ENCODE assay signal across 24 mouse cellular contexts in genomic region chr8:25341225-25341624, GRCm38 (mm10).
DNase-seq lines count a peak whose midpoint lies in the region; ATAC-seq and TF ChIP-seq lines count a peak whose summit lies in the region.
"Had no signal": no experiment of that assay in that cellular context is flagged by ENCODE, and none has a peak within 500 bp of the region (broad histone marks: within the 10 kb centered on the region; RNA-seq: fewer than 3 reads in every experiment).

No protein-coding gene starts in this region.

- H3K4me2 ChIP-seq in midbrain, embryonic 11.5 days: no peak overlapping the region
- no peak overlapping the region for H3K4me2 ChIP-seq in midbrain, embryonic 16.5 days (ENCODE audit: low read length)
- H3K4me2 ChIP-seq in embryonic facial prominence, embryonic 12.5 days (replicated peaks): no peak overlapping the region
- no peak overlapping the region for H3K4me2 ChIP-seq in embryonic facial prominence, embryonic 15.5 days (replicated peaks)
- H3K4me2 ChIP-seq in hindbrain, postnatal 0 days (ENCODE audit: low read depth, low read length): no peak overlapping the region
- H3K4me2 ChIP-seq: forebrain, embryonic 13.5 days; heart, embryonic 11.5 days; hindbrain, embryonic 12.5 days; hindbrain, embryonic 15.5 days; intestine, embryonic 15.5 days had no signal

- WGBS in midbrain, embryonic 11.5 days: 72% methylated on average over 5 of the region's 5 CpGs
- WGBS in midbrain, embryonic 16.5 days: 71% methylated on average over 5 of the region's 5 CpGs
- WGBS in embryonic facial prominence, embryonic 12.5 days: 63% methylated on average over 5 of the region's 5 CpGs
- 47% methylated on average over 5 of the region's 5 CpGs for whole genome bisulfite sequencing in embryonic facial prominence, embryonic 15.5 days
- 62% methylated on average over 5 of the region's 5 CpGs for WGBS in hindbrain, postnatal 0 days

- H3K27ac ChIP-seq in midbrain, embryonic 11.5 days (ENCODE audit: low read depth, low read length): no peak overlapping the region
- no peak overlapping the region for H3K27ac ChIP-seq in midbrain, embryonic 16.5 days (ENCODE audit: low read length)
- peak overlapping the region; percentile 56; the same call in 1 of the 2 replicates for H3K27ac ChIP-seq in embryonic facial prominence, embryonic 12.5 days
- H3K27ac ChIP-seq in embryonic facial prominence, embryonic 15.5 days (replicated peaks): peak overlapping the region; percentile 74
- no peak overlapping the region for H3K27ac ChIP-seq in hindbrain, postnatal 0 days
- H3K27ac ChIP-seq: forebrain, embryonic 10.5 days; forebrain, embryonic 13.5 days; heart, adult 2 months; hindbrain, embryonic 12.5 days; hindbrain, embryonic 15.5 days; intestine, embryonic 15.5 days had no signal

- TF ChIP-seq CTCF in hindbrain, postnatal 0 days (IDR thresholded peaks at IDR 0.05; ENCODE audit: low read depth): no peak

- H3K36me3 ChIP-seq in midbrain, embryonic 11.5 days (ENCODE audit: control insufficient read depth, insufficient read depth, low read length): no peaks in the 10 kb centered on the region
- no peaks in the 10 kb centered on the region for H3K36me3 ChIP-seq in midbrain, embryonic 16.5 days (ENCODE audit: control insufficient read depth, insufficient read depth, low read length)
- H3K36me3 ChIP-seq in embryonic facial prominence, embryonic 12.5 days: no peaks in the 10 kb centered on the region
- H3K36me3 ChIP-seq in embryonic facial prominence, embryonic 15.5 days: no peaks in the 10 kb centered on the region
- H3K36me3 ChIP-seq in hindbrain, postnatal 0 days (ENCODE audit: insufficient read depth, low read length): no peaks in the 10 kb centered on the region
- H3K36me3 ChIP-seq: forebrain, embryonic 10.5 days; hindbrain, embryonic 12.5 days; hindbrain, embryonic 15.5 days; intestine, embryonic 15.5 days had no signal

- no peaks in the 10 kb centered on the region for H3K4me1 ChIP-seq in midbrain, embryonic 11.5 days (ENCODE audit: control insufficient read depth, insufficient read depth, low read length)
- H3K4me1 ChIP-seq in midbrain, embryonic 16.5 days (ENCODE audit: control insufficient read depth, insufficient read depth, low read length): no peaks in the 10 kb centered on the region
- H3K4me1 ChIP-seq in embryonic facial prominence, embryonic 12.5 days: peaks cover 25% of the 10 kb centered on the region
- peaks cover 32% of the 10 kb centered on the region for H3K4me1 ChIP-seq in embryonic facial prominence, embryonic 15.5 days
- no peaks in the 10 kb centered on the region for H3K4me1 ChIP-seq in hindbrain, postnatal 0 days (ENCODE audit: insufficient read depth, low read length)
- H3K4me1 ChIP-seq: forebrain, embryonic 13.5 days; hindbrain, embryonic 15.5 days had no signal

- no peaks in the 10 kb centered on the region for H3K27me3 ChIP-seq in midbrain, embryonic 11.5 days (ENCODE audit: control insufficient read depth, insufficient read depth, low read length)
- H3K27me3 ChIP-seq in midbrain, embryonic 16.5 days (ENCODE audit: control insufficient read depth, insufficient read depth, low read depth, low read length): no peaks in the 10 kb centered on the region
- H3K27me3 ChIP-seq in embryonic facial prominence, embryonic 12.5 days: no peaks in the 10 kb centered on the region
- no peaks in the 10 kb centered on the region for H3K27me3 ChIP-seq in embryonic facial prominence, embryonic 15.5 days
- no peaks in the 10 kb centered on the region for H3K27me3 ChIP-seq in hindbrain, postnatal 0 days (ENCODE audit: insufficient read depth, low read length)
- H3K27me3 ChIP-seq: forebrain, embryonic 13.5 days; hindbrain, embryonic 12.5 days; hindbrain, embryonic 15.5 days; intestine, embryonic 15.5 days had no signal

- H3K4me3 ChIP-seq in midbrain, embryonic 11.5 days (ENCODE audit: low read depth, low read length): no peak overlapping the region
- no peak overlapping the region for H3K4me3 ChIP-seq in midbrain, embryonic 16.5 days (ENCODE audit: low read depth, low read length)
- H3K4me3 ChIP-seq in embryonic facial prominence, embryonic 12.5 days: no peak overlapping the region
- H3K4me3 ChIP-seq in embryonic facial prominence, embryonic 15.5 days (replicated peaks): no peak overlapping the region
- no peak overlapping the region for H3K4me3 ChIP-seq in hindbrain, postnatal 0 days (ENCODE audit: low read length)
- H3K4me3 ChIP-seq: forebrain, embryonic 10.5 days; forebrain, embryonic 13.5 days; heart, adult 2 months; hindbrain, embryonic 12.5 days; hindbrain, embryonic 15.5 days; intestine, embryonic 15.5 days had no signal

- ATAC-seq in midbrain, embryonic 11.5 days (ENCODE audit: low FRiP score): no peak
- ATAC-seq in midbrain, embryonic 16.5 days: no peak
- no peak for ATAC-seq in embryonic facial prominence, embryonic 12.5 days (ENCODE audit: insufficient number of reproducible peaks, insufficient read depth, low FRiP score, low TSS enrichment)
- ATAC-seq in embryonic facial prominence, embryonic 15.5 days (ENCODE audit: insufficient number of reproducible peaks, low FRiP score, low TSS enrichment, low read depth): no peak
- no peak for ATAC-seq in hindbrain, postnatal 0 days
- ATAC-seq: CD4-positive, CD25-positive, alpha-beta regulatory T cell, adult 4 months; forebrain, embryonic 13.5 days; forebrain, embryonic 16.5 days; intestine, embryonic 15.5 days had no signal

- H3K9ac ChIP-seq in midbrain, embryonic 11.5 days (ENCODE audit: low read length): no peak overlapping the region
- H3K9ac ChIP-seq in midbrain, embryonic 16.5 days (ENCODE audit: low read depth, low read length): no peak overlapping the region
- no peak overlapping the region for H3K9ac ChIP-seq in embryonic facial prominence, embryonic 12.5 days
- H3K9ac ChIP-seq in embryonic facial prominence, embryonic 15.5 days: no peak overlapping the region
- H3K9ac ChIP-seq in hindbrain, postnatal 0 days (replicated peaks; ENCODE audit: low read length): no peak overlapping the region
- H3K9ac ChIP-seq: forebrain, embryonic 13.5 days; hindbrain, embryonic 12.5 days; hindbrain, embryonic 15.5 days; intestine, embryonic 15.5 days had no signal

- DNase-seq in midbrain, embryonic 11.5 days (ENCODE audit: low spot score, missing footprints): peak; percentile 68
- DNase-seq in hindbrain, postnatal 0 days (ENCODE audit: low spot score): no peak
- no peak for DNase-seq in urinary bladder, adult 2 months (ENCODE audit: low spot score)
- DNase-seq in layer of hippocampus, adult 11-12 months (ENCODE audit: low spot score): no peak
- DNase-seq: adrenal gland, adult 8-10 months; adrenal gland, postnatal 25 days; cerebellum, adult 11-12 months; cerebellum, adult 8-10 months; cerebellum, postnatal 10 days; cerebellum, postnatal 36 days; gastrocnemius, postnatal 10 days; gastrocnemius, postnatal 36 days; heart, adult 2 months had no signal

- H3K9me3 ChIP-seq in midbrain, embryonic 11.5 days (ENCODE audit: control insufficient read depth, low read length): peaks cover 3% of the 10 kb centered on the region; the same call in 1 of the 2 replicates
- H3K9me3 ChIP-seq in midbrain, embryonic 16.5 days (replicated peaks; ENCODE audit: control insufficient read depth, low read length, poor library complexity, severe bottlenecking): no peaks in the 10 kb centered on the region
- H3K9me3 ChIP-seq in embryonic facial prominence, embryonic 12.5 days: no peaks in the 10 kb centered on the region; the same call in 1 of the 2 replicates
- H3K9me3 ChIP-seq in embryonic facial prominence, embryonic 15.5 days (replicated peaks): no peaks in the 10 kb centered on the region
- H3K9me3 ChIP-seq in hindbrain, postnatal 0 days (ENCODE audit: low read length): no peaks in the 10 kb centered on the region
- H3K9me3 ChIP-seq: hindbrain, embryonic 15.5 days; intestine, embryonic 15.5 days had no signal

Comparison
In these comparisons a context has a peak if more than half of its experiments do, and no peak if none do; other contexts are left out.
1. H3K27ac ChIP-seq: peak in embryonic facial prominence, embryonic 12.5 days (single experiment) and embryonic facial prominence, embryonic 15.5 days (single experiment); none in midbrain, embryonic 11.5 days (single experiment), midbrain, embryonic 16.5 days (single experiment) and hindbrain, postnatal 0 days (single experiment).